ENCODE assay signal across 15 mouse cellular contexts in the genomic region with DNA sequence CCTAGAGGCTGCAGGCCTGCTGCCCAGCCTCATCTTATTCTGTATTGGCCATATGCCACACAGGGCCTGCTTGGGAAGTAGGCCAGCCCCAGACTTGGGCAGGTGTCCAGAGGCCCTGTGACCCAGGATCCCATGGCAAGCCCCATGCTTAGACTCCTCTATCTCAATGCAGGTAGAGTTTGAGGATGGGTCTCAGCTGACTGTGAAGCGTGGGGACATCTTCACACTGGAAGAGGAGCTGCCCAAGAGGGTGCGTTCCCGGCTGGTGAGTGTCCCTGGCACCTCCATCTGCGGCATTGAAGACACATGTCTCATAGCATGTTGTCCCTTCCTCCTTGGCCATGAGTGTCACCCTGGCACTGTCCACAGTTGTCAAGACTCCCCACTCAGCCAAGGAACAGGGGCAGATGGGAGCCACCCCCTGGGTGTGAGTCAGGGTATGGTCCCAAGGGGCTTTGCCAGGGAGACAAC.
DNase-seq lines count a peak whose midpoint lies in the region; ATAC-seq and TF ChIP-seq lines count a peak whose summit lies in the region.
"Had no signal": no experiment of that assay in that cellular context is flagged by ENCODE, and none has a peak within 500 bp of the region (broad histone marks: within the 10 kb centered on the region; RNA-seq: fewer than 3 reads in every experiment).

No protein-coding gene starts in this region.

- no peak overlapping the region for H3K27ac ChIP-seq in forebrain, postnatal 0 days (ENCODE audit: low read depth, low read length)
- no peak overlapping the region for H3K27ac ChIP-seq in forebrain, embryonic 16.5 days (ENCODE audit: low read length)
- no peak overlapping the region for H3K27ac ChIP-seq in kidney, embryonic 16.5 days (ENCODE audit: low read length)
- H3K27ac ChIP-seq: embryonic facial prominence, embryonic 15.5 days; hindbrain, embryonic 10.5 days; liver, embryonic 15.5 days had no signal

- H3K4me1 ChIP-seq in forebrain, postnatal 0 days (ENCODE audit: insufficient read depth): no peaks in the 10 kb centered on the region
- H3K4me1 ChIP-seq in forebrain, embryonic 16.5 days (replicated peaks; ENCODE audit: control insufficient read depth, insufficient read depth, low read length): no peaks in the 10 kb centered on the region
- H3K4me1 ChIP-seq in kidney, embryonic 16.5 days (ENCODE audit: insufficient read depth, low read length): no peaks in the 10 kb centered on the region
- H3K4me1 ChIP-seq: hindbrain, embryonic 10.5 days had no signal

- H3K27me3 ChIP-seq in forebrain, postnatal 0 days (ENCODE audit: insufficient read depth, low read length): no peaks in the 10 kb centered on the region
- H3K27me3 ChIP-seq in forebrain, embryonic 16.5 days (replicated peaks; ENCODE audit: control insufficient read depth, insufficient read depth, low read length): no peaks in the 10 kb centered on the region
- no peaks in the 10 kb centered on the region for H3K27me3 ChIP-seq in kidney, embryonic 16.5 days (ENCODE audit: insufficient read depth, low read length)
- H3K27me3 ChIP-seq: embryonic facial prominence, embryonic 15.5 days; liver, embryonic 15.5 days had no signal

- no peaks in the 10 kb centered on the region for H3K9me3 ChIP-seq in forebrain, postnatal 0 days (ENCODE audit: low read length)
- H3K9me3 ChIP-seq in forebrain, embryonic 16.5 days (ENCODE audit: control insufficient read depth, low read length): no peaks in the 10 kb centered on the region
- H3K9me3 ChIP-seq in kidney, embryonic 16.5 days (ENCODE audit: low read length): no peaks in the 10 kb centered on the region
- H3K9me3 ChIP-seq: embryonic facial prominence, embryonic 15.5 days; hindbrain, embryonic 10.5 days; liver, embryonic 15.5 days had no signal

- intact Hi-C loops in heart, postnatal 10 days (cut with DNase I): no loop called here

- no peak for TF ChIP-seq CTCF in forebrain, postnatal 0 days (IDR thresholded peaks at IDR 0.05; ENCODE audit: low read depth)

- no peak overlapping the region for H3K4me3 ChIP-seq in forebrain, postnatal 0 days (ENCODE audit: low read depth, low read length)
- H3K4me3 ChIP-seq in forebrain, embryonic 16.5 days (replicated peaks; ENCODE audit: low read length): no peak overlapping the region
- H3K4me3 ChIP-seq in kidney, embryonic 16.5 days (ENCODE audit: low read length): no peak overlapping the region
- H3K4me3 ChIP-seq: embryonic facial prominence, embryonic 15.5 days; hindbrain, embryonic 10.5 days; liver, embryonic 15.5 days had no signal

- no peak for DNase-seq in forebrain, postnatal 0 days
- peak; percentile 32 for DNase-seq in kidney, adult 9 months
- DNase-seq in cerebellum, adult 18-20 months: peak; percentile 58 to 78
- DNase-seq in heart, postnatal 10 days: peak; percentile 64 to 78
- no peak for DNase-seq in spleen, postnatal 14 days (ENCODE audit: low spot score in 2 of 2)
- no peak for DNase-seq in right cerebral cortex, postnatal 4 days
- DNase-seq: lung, postnatal 4 days; thymus, postnatal 4 days had no signal

- 0 out of 2 replicates have a peak, but pooled peaks have one; percentile 6 for ATAC-seq in forebrain, postnatal 0 days
- ATAC-seq in forebrain, embryonic 16.5 days: no peak
- no peak for ATAC-seq in kidney, embryonic 16.5 days (ENCODE audit: low FRiP score, low TSS enrichment)
- ATAC-seq: activated CD4-positive, CD25-positive, alpha-beta regulatory T cell, adult 4 months; midbrain, embryonic 16.5 days had no signal

- H3K9ac ChIP-seq in forebrain, postnatal 0 days: no peak overlapping the region
- H3K9ac ChIP-seq in forebrain, embryonic 16.5 days (replicated peaks; ENCODE audit: low read depth, low read length): no peak overlapping the region
- no peak overlapping the region for H3K9ac ChIP-seq in kidney, embryonic 16.5 days (replicated peaks; ENCODE audit: low read length)
- H3K9ac ChIP-seq: embryonic facial prominence, embryonic 15.5 days; liver, embryonic 15.5 days had no signal

- peaks cover 80% of the 10 kb centered on the region for H3K36me3 ChIP-seq in forebrain, postnatal 0 days (ENCODE audit: insufficient read depth)
- peaks cover 44% of the 10 kb centered on the region for H3K36me3 ChIP-seq in forebrain, embryonic 16.5 days (ENCODE audit: control insufficient read depth, insufficient read depth)
- H3K36me3 ChIP-seq in kidney, embryonic 16.5 days (ENCODE audit: insufficient read depth, low read length): peaks cover 53% of the 10 kb centered on the region

- WGBS in forebrain, postnatal 0 days: 95% methylated on average over 4 of the region's 4 CpGs
- 93% methylated on average over 4 of the region's 4 CpGs for whole genome bisulfite sequencing in forebrain, embryonic 16.5 days
- WGBS in kidney, embryonic 16.5 days: 97% methylated on average over 4 of the region's 4 CpGs

- H3K4me2 ChIP-seq in forebrain, postnatal 0 days (ENCODE audit: low read depth): no peak overlapping the region
- no peak overlapping the region for H3K4me2 ChIP-seq in forebrain, embryonic 16.5 days (ENCODE audit: low read length)
- H3K4me2 ChIP-seq in kidney, embryonic 16.5 days (replicated peaks; ENCODE audit: low read depth, low read length): no peak overlapping the region
- H3K4me2 ChIP-seq: embryonic facial prominence, embryonic 15.5 days; liver, embryonic 15.5 days had no signal

Comparison
In these comparisons a context has a peak if more than half of its experiments do, and no peak if none do; other contexts are left out.
1. DNase-seq: peak in kidney, adult 9 months (single experiment), cerebellum, adult 18-20 months (2 of 2) and heart, postnatal 10 days (2 of 2); none in forebrain, postnatal 0 days (single experiment), spleen, postnatal 14 days (0 of 2) and right cerebral cortex, postnatal 4 days (single experiment).